Mouse (Mus musculus) embryonic facial prominence, embryonic 10.5 days (tissue): ENCODE data around the gene Uvrag. TPM values are rescaled to one million over a fixed set of nuclear protein-coding genes. Genes with fewer than 3 reads are reported as not detected.
"Not testable (repeated sequence)": the region's sequence is repeated elsewhere in the genome, so short reads cannot be mapped to it uniquely, and the experiment has no call there.

ENCODE experiments used
- DNase-seq: peaks from one replicate; pipeline ENCODE4 v3.0.0-alpha.2; 2017; ENCODE audit warnings: low spot score
- H3K27ac ChIP-seq: fragments of 300-500 bp; sonication (generic); replicated peaks from 2 replicates; pipeline ENCODE4 v1.5.1; 2016; ENCODE audit warnings: mild to moderate bottlenecking
- H3K27me3 ChIP-seq: fragments of 300-500 bp; sonication (generic); replicated peaks from 2 replicates; pipeline ENCODE4 v1.6.1; 2016; ENCODE audit warnings: low read depth, mild to moderate bottlenecking; ENCODE audit not compliant: poor library complexity, severe bottlenecking
- H3K36me3 ChIP-seq: fragments of 300-500 bp; sonication (generic); replicated peaks from 2 replicates; pipeline ENCODE4 v1.6.1; 2016; ENCODE audit warnings: mild to moderate bottlenecking, moderate library complexity
- H3K4me1 ChIP-seq: fragments of 300-500 bp; sonication (generic); 2 replicates; pipeline ENCODE4 v1.6.1; 2016
- H3K4me3 ChIP-seq: fragments of 300-500 bp; sonication (generic); 2 replicates; pipeline ENCODE4 v1.5.1; 2016; ENCODE audit warnings: mild to moderate bottlenecking, moderate library complexity
- H3K9me3 ChIP-seq: fragments of 300-500 bp; sonication (generic); 2 replicates; pipeline ENCODE4 v1.6.1; 2016; ENCODE audit warnings: mild to moderate bottlenecking
- WGBS: fragments of 180-500 bp; shearing (Covaris S2); methylation state at CpG from one replicate; pipeline ENCODE4 v1.1.7; 2016; 5-methylcytosine and 5-hydroxymethylcytosine counted together
- polyA plus RNA-seq: library from polyadenylated mRNA; unstranded; fragments of >200 nt; fragmentation: Nextera tagmentation; extraction: Ambion mirVana; gene quantifications from 2 replicates; pipeline ENCODE4 v1.2.1, GENCODE M21; 2016

Uvrag gene
- polyA plus RNA-seq, 1 experiment from 2014 or later = 11.0 TPM

- peaks cover 9% of the 10 kb centered on the region; the same call in 1 of the 2 replicates for H3K36me3 ChIP-seq
Measured at GRCm38 (mm10) chr7:99085249-99085648, 55.7 kb downstream of the Uvrag start.

GRCm38 (mm10) chr7:99079522-99079921 is 61.4 kb downstream of the Uvrag start:
- H3K9me3 ChIP-seq = no peaks in the 10 kb centered on the region
- H3K27ac ChIP-seq = no peak overlapping the region
- no peaks in the 10 kb centered on the region for H3K36me3 ChIP-seq
- H3K4me3 ChIP-seq = no peak overlapping the region
- peaks cover 21% of the 10 kb centered on the region for H3K4me1 ChIP-seq
- WGBS = 46% methylated on average over 4 of the region's 4 CpGs
- peak; percentile 58 for DNase-seq
- no peaks in the 10 kb centered on the region for H3K27me3 ChIP-seq

More at GRCm38 (mm10) chr7:99085249-99085648, 55.7 kb downstream of the Uvrag start:
- Histone ChIP-seq H3K4me1 (peaks cover 16% of the 10 kb centered on the region), H3K27ac (no peak overlapping the region), H3K4me3 (no peak overlapping the region), H3K9me3 (no peaks in the 10 kb centered on the region), H3K27me3 (no peaks in the 10 kb centered on the region)
- 87% methylated on average over 3 of the region's 3 CpGs for WGBS
- DNase-seq = no peak

- Histone ChIP-seq H3K27me3 (no peaks in the 10 kb centered on the region), H3K9me3 (no peaks in the 10 kb centered on the region), H3K27ac (no peak overlapping the region), H3K36me3 (no peaks in the 10 kb centered on the region), H3K4me1 (peaks cover 23% of the 10 kb centered on the region), H3K4me3 (no peak overlapping the region)
- WGBS = 91% methylated on average over 6 of the region's 6 CpGs
- DNase-seq = no peak
Measured at GRCm38 (mm10) chr7:99078805-99079204, 62.1 kb downstream of the Uvrag start.

- WGBS = 74% methylated on average over 8 of the region's 8 CpGs
- Histone ChIP-seq H3K4me3 (no peak overlapping the region), H3K4me1 (peaks cover 26% of the 10 kb centered on the region), H3K27me3 (no peaks in the 10 kb centered on the region), H3K27ac (no peak overlapping the region), H3K36me3 (no peaks in the 10 kb centered on the region), H3K9me3 (no peaks in the 10 kb centered on the region)
- no peak for DNase-seq
Measured at GRCm38 (mm10) chr7:99077234-99077633, 63.7 kb downstream of the Uvrag start.

- WGBS = 85% methylated on average over 5 of the region's 5 CpGs
Measured at GRCm38 (mm10) chr7:99075101-99075500, 65.8 kb downstream of the Uvrag start.

GRCm38 (mm10) chr7:99073734-99074372 is 67.1 kb downstream of the Uvrag start:
- Histone ChIP-seq H3K27me3 (no peaks in the 10 kb centered on the region), H3K27ac (no peak overlapping the region)

More at GRCm38 (mm10) chr7:99075101-99075500, 65.8 kb downstream of the Uvrag start:
- H3K36me3 ChIP-seq = no peaks in the 10 kb centered on the region
- H3K9me3 ChIP-seq = no peaks in the 10 kb centered on the region
- no peaks in the 10 kb centered on the region for H3K27me3 ChIP-seq
- DNase-seq = no peak
- H3K27ac ChIP-seq = no peak overlapping the region
- no peak overlapping the region for H3K4me3 ChIP-seq
- H3K4me1 ChIP-seq = peaks cover 31% of the 10 kb centered on the region

GRCm38 (mm10) chr7:99067710-99068109 is 73.2 kb downstream of the Uvrag start:
- WGBS = 91% methylated on average over 7 of the region's 7 CpGs
- H3K36me3 ChIP-seq = no peaks in the 10 kb centered on the region
- H3K27me3 ChIP-seq = no peaks in the 10 kb centered on the region
- H3K9me3 ChIP-seq = no peaks in the 10 kb centered on the region
- H3K4me1 ChIP-seq = peaks cover 16% of the 10 kb centered on the region
- no peak for DNase-seq
- H3K27ac ChIP-seq = no peak overlapping the region
- H3K4me3 ChIP-seq = no peak overlapping the region

More at GRCm38 (mm10) chr7:99073734-99074372, 67.1 kb downstream of the Uvrag start:
- Histone ChIP-seq H3K36me3 (no peaks in the 10 kb centered on the region), H3K4me1 (peaks cover 28% of the 10 kb centered on the region), H3K9me3 (no peaks in the 10 kb centered on the region), H3K4me3 (no peak overlapping the region)
- WGBS = 43% methylated on average over 7 of the region's 7 CpGs
- peak; percentile 66 for DNase-seq

GRCm38 (mm10) chr7:99065920-99066319 is 75.0 kb downstream of the Uvrag start:
- WGBS = 26% methylated on average over 2 of the region's 2 CpGs
- no peak overlapping the region for H3K27ac ChIP-seq

GRCm38 (mm10) chr7:99065391-99065831 is 75.5 kb downstream of the Uvrag start:
- no peaks in the 10 kb centered on the region for H3K36me3 ChIP-seq
- H3K27me3 ChIP-seq = no peaks in the 10 kb centered on the region
- H3K4me3 ChIP-seq = no peak overlapping the region
- peak; percentile 21 for DNase-seq
- H3K27ac ChIP-seq = no peak overlapping the region; the same call in 1 of the 2 replicates
- peaks cover 10% of the 10 kb centered on the region for H3K4me1 ChIP-seq
- H3K9me3 ChIP-seq = no peaks in the 10 kb centered on the region
- WGBS = 11% methylated on average over 11 of the region's 11 CpGs

More at GRCm38 (mm10) chr7:99065920-99066319, 75.0 kb downstream of the Uvrag start:
- no peaks in the 10 kb centered on the region for H3K27me3 ChIP-seq
- H3K4me1 ChIP-seq = peaks cover 10% of the 10 kb centered on the region
- no peak overlapping the region for H3K4me3 ChIP-seq
- no peak for DNase-seq
- no peaks in the 10 kb centered on the region for H3K36me3 ChIP-seq
- no peaks in the 10 kb centered on the region for H3K9me3 ChIP-seq

GRCm38 (mm10) chr7:99064795-99065194 is 76.1 kb downstream of the Uvrag start:
- Histone ChIP-seq H3K4me1 (peaks cover 10% of the 10 kb centered on the region), H3K27ac (no peak overlapping the region), H3K4me3 (no peak overlapping the region), H3K36me3 (no peaks in the 10 kb centered on the region), H3K9me3 (no peaks in the 10 kb centered on the region), H3K27me3 (no peaks in the 10 kb centered on the region)
- WGBS = 76% methylated on average over 3 of the region's 3 CpGs
- no peak for DNase-seq

GRCm38 (mm10) chr7:99062263-99062662 is 78.7 kb downstream of the Uvrag start:
- WGBS = 87% methylated on average over 3 of the region's 3 CpGs
- H3K4me1 ChIP-seq = peaks cover 10% of the 10 kb centered on the region
- H3K9me3 ChIP-seq, H3K27me3 ChIP-seq, H3K4me3 ChIP-seq, DNase-seq, H3K36me3 ChIP-seq, H3K27ac ChIP-seq: not testable (repeated sequence)

GRCm38 (mm10) chr7:99061056-99061680 is 79.8 kb downstream of the Uvrag start:
- H3K4me3 ChIP-seq = no peak overlapping the region
- peaks cover 10% of the 10 kb centered on the region for H3K4me1 ChIP-seq
- H3K36me3 ChIP-seq = no peaks in the 10 kb centered on the region
- no peaks in the 10 kb centered on the region for H3K9me3 ChIP-seq
- peak overlapping the region; percentile 19; the same call in 1 of the 2 replicates for H3K27ac ChIP-seq
- 87% methylated on average over 7 of the region's 7 CpGs for WGBS
- DNase-seq = no peak
- no peaks in the 10 kb centered on the region for H3K27me3 ChIP-seq

- Histone ChIP-seq H3K27ac (no peak overlapping the region), H3K4me3 (no peak overlapping the region), H3K36me3 (no peaks in the 10 kb centered on the region), H3K9me3 (no peaks in the 10 kb centered on the region), H3K4me1 (peaks cover 4% of the 10 kb centered on the region), H3K27me3 (no peaks in the 10 kb centered on the region)
- no peak for DNase-seq
- WGBS = 93% methylated on average over 5 of the region's 5 CpGs
Measured at GRCm38 (mm10) chr7:99060476-99060875, 80.5 kb downstream of the Uvrag start.
